Mouse (Mus musculus): ENCODE results near the gene Zfp663. TPM values are rescaled to one million over a fixed set of nuclear protein-coding genes. Genes with fewer than 3 reads are reported as not detected.

The Zfp663 gene
- total and polyA plus RNA-seq, 3 experiments = 0.18 TPM; not detected in 2

DNA sequence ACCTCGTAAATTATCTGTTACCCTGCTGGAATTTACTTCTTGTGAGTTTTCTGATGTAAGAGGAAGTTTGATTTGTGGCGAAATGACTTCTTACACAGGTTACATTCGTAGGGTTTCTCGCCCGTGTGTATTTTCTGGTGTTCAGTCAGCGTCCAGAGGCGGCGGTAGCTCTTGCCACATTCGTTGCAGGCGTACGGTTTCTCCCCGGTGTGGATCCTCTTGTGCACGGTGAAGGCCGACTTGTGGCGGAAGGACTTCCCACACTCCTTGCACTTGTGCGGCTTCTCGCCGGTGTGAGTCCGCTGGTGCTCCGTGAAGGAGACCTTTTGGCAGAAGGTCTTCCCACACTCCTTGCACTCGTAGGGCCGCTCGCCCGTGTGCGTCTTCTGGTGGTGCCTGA, 11.5 kb upstream of the Zfp663 start:
- peaks cover 4 to 7% of the 10 kb centered on the region in 2 experiments; a peak in 3 of 4 replicates for H3K4me1 ChIP-seq (ENCODE audit: control insufficient read depth in 1 of 2, insufficient read depth in 2 of 2, low read length in 2 of 2)
- H3K36me3 ChIP-seq (ENCODE audit: control insufficient read depth in 1 of 2, insufficient read depth in 2 of 2, low read length in 2 of 2) = peaks cover 0 to 9% of the 10 kb centered on the region in 2 experiments; a peak in 2 of 4 replicates
- H3K9ac ChIP-seq (ENCODE audit: control insufficient read depth, low read depth, low read length, poor library complexity, severe bottlenecking) = no peak overlapping the region
- no peak for DNase-seq (ENCODE audit: low read depth, low spot score)
- no peak overlapping the region for H3K4me3 ChIP-seq (ENCODE audit: control insufficient read depth in 1 of 2, insufficient read depth in 1 of 2, low read depth in 2 of 2, low read length in 2 of 2)
- H3K79me2 ChIP-seq (ENCODE audit: control insufficient read depth, insufficient read depth, low read length, poor library complexity) = no peaks in the 10 kb centered on the region
- no peaks in the 10 kb centered on the region; a peak in 1 of 4 replicates for H3K27me3 ChIP-seq (ENCODE audit: control insufficient read depth in 1 of 2, insufficient read depth in 2 of 2, low read length in 2 of 2)
- H3K9me3 ChIP-seq (replicated peaks; ENCODE audit: insufficient read depth, low read length) = no peaks in the 10 kb centered on the region
- H3K27ac ChIP-seq (ENCODE audit: control insufficient read depth, low read depth, low read length) = no peak overlapping the region
- TF ChIP-seq MEF2A (IDR thresholded peaks at IDR 0.05; ENCODE audit: extremely low read depth, insufficient replicate concordance, low read depth, low read length, poor library complexity, severe bottlenecking) = no peak
- no peak for TF ChIP-seq MAZ (IDR thresholded peaks at IDR 0.05; ENCODE audit: low read depth, low read length)
- no peak for TF ChIP-seq JUND (IDR thresholded peaks at IDR 0.05; ENCODE audit: low read depth, low read length)
- TF ChIP-seq MYB (IDR thresholded peaks at IDR 0.05; ENCODE audit: low read depth, low read length) = no peak
- TF ChIP-seq BHLHE40 (IDR thresholded peaks at IDR 0.05; ENCODE audit: borderline replicate concordance, low read depth, low read length) = no peak
- no peak for TF ChIP-seq POLR2A (IDR thresholded peaks at IDR 0.05; ENCODE audit: control insufficient read depth in 1 of 2, insufficient read depth in 1 of 2, low read depth in 1 of 2, low read length in 2 of 2, poor library complexity in 1 of 2)
- TF ChIP-seq USF1 (IDR thresholded peaks at IDR 0.05; ENCODE audit: low read depth, low read length) = no peak
- no peak for TF ChIP-seq ZKSCAN1 (IDR thresholded peaks at IDR 0.05; ENCODE audit: low read depth, low read length)
- TF ChIP-seq MXI1 (IDR thresholded peaks at IDR 0.05; ENCODE audit: low read depth, low read length) = no peak
- TF ChIP-seq POLR2AphosphoS5 (IDR thresholded peaks at IDR 0.05; ENCODE audit: borderline replicate concordance, low read depth, low read length) = no peak

DNA sequence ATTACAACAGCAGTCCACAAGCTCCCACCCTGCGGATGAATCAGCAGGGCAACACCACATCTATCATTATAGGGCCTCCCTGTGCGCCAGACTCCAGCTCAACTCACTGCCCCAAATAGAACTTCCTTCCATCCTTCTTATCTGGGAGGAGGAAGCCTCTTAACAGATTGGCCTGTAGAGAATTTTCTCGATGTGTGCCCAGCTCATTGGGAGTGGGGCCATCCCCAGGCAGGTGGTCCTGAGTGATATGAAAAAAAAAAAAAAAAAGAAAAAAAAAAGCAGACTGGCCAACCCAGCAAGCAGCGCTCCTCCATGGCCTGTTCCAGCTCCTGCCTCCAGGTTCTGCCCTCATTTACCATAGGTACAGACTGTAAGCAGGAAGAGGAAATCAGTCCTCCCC, 7.5 kb upstream of the Zfp663 start:
- TF ChIP-seq GATA1 (IDR thresholded peaks at IDR 0.05; ENCODE audit: low read depth, low read length) (peak; percentile 83), SIN3A (IDR thresholded peaks at IDR 0.05; ENCODE audit: low read length) (peak; percentile 45; the same call in 1 of the 2 replicates), TCF12 (IDR thresholded peaks at IDR 0.05; ENCODE audit: low read depth, low read length) (peak; percentile 80), ETS1 (IDR thresholded peaks at IDR 0.05; ENCODE audit: low read depth, low read length) (peak; percentile 34; the same call in 1 of the 2 replicates), POLR2AphosphoS5 (IDR thresholded peaks at IDR 0.05; ENCODE audit: borderline replicate concordance, low read depth, low read length) (no peak), TAL1 (IDR thresholded peaks at IDR 0.05; ENCODE audit: low read length) (peak; percentile 55), ZNF384 (IDR thresholded peaks at IDR 0.05; ENCODE audit: low read depth, low read length) (peak; percentile 95), POLR2AphosphoS2 (IDR thresholded peaks at IDR 0.05; ENCODE audit: low read length) (no peak), EP300 (IDR thresholded peaks at IDR 0.05; ENCODE audit: low read depth in 1 of 2, low read length in 2 of 2) (peak; percentile 68 to 81; a peak in 3 of 4 replicates), TBP (IDR thresholded peaks at IDR 0.05; ENCODE audit: low read depth, low read length) (peak; percentile 85)
- no peaks in the 10 kb centered on the region for H3K9me3 ChIP-seq (replicated peaks; ENCODE audit: insufficient read depth, low read length)
- no peaks in the 10 kb centered on the region for H3K27me3 ChIP-seq (ENCODE audit: control insufficient read depth in 1 of 2, insufficient read depth in 2 of 2, low read length in 2 of 2)
- H3K36me3 ChIP-seq (ENCODE audit: control insufficient read depth in 1 of 2, insufficient read depth in 2 of 2, low read length in 2 of 2) = peaks cover 0 to 9% of the 10 kb centered on the region in 2 experiments; a peak in 2 of 4 replicates
- peak; percentile 78 for DNase-seq (ENCODE audit: low read depth, low spot score)
- H3K4me3 ChIP-seq (ENCODE audit: control insufficient read depth in 1 of 2, insufficient read depth in 1 of 2, low read depth in 2 of 2, low read length in 2 of 2) = no peak overlapping the region
- H3K79me2 ChIP-seq (ENCODE audit: control insufficient read depth, insufficient read depth, low read length, poor library complexity) = no peaks in the 10 kb centered on the region
- H3K4me1 ChIP-seq (ENCODE audit: control insufficient read depth in 1 of 2, insufficient read depth in 2 of 2, low read length in 2 of 2) = peaks cover 4 to 10% of the 10 kb centered on the region in 2 experiments; a peak in 3 of 4 replicates
- peak overlapping the region; percentile 28; the same call in 1 of the 2 replicates for H3K27ac ChIP-seq (ENCODE audit: control insufficient read depth, low read depth, low read length)
- H3K9ac ChIP-seq (ENCODE audit: control insufficient read depth, low read depth, low read length, poor library complexity, severe bottlenecking) = no peak overlapping the region

Data from MEL (cell line).